Mouse (Mus musculus): ENCODE measurements around the gene Rin2.

Gene Rin2

GRCm38 (mm10) chr2:145788562-145789346 is 113.7 kb downstream of the Rin2 start:
- DNase-seq (ENCODE audit: low spot score), result no peak

GRCm38 (mm10) chr2:145793702-145794101 is 118.7 kb downstream of the Rin2 start:
- DNase-seq (ENCODE audit: low spot score), result no peak

- DNase-seq (ENCODE audit: low spot score), result peak; percentile 55
These were observed 119.4 kb downstream of the Rin2 start for GRCm38 (mm10) chr2:145794318-145794954.

GRCm38 (mm10) chr2:145797851-145798250 is 122.8 kb downstream of the Rin2 start:
- no peak for DNase-seq (ENCODE audit: low spot score)

- DNase-seq (ENCODE audit: low spot score), result no peak
These were observed 123.9 kb downstream of the Rin2 start for GRCm38 (mm10) chr2:145798954-145799353.

- no peak for DNase-seq (ENCODE audit: low spot score)
These were observed 126.5 kb downstream of the Rin2 start for GRCm38 (mm10) chr2:145801322-145802052.

GRCm38 (mm10) chr2:145802626-145803025 is 127.6 kb downstream of the Rin2 start:
- no peak for DNase-seq (ENCODE audit: low spot score)

GRCm38 (mm10) chr2:145803822-145804342 is 128.9 kb downstream of the Rin2 start:
- no peak for DNase-seq (ENCODE audit: low spot score)

- no peak for DNase-seq (ENCODE audit: low spot score)
These were observed 129.5 kb downstream of the Rin2 start for GRCm38 (mm10) chr2:145804524-145804923.

GRCm38 (mm10) chr2:145807276-145807675 is 132.3 kb downstream of the Rin2 start:
- DNase-seq (ENCODE audit: low spot score), result no peak

GRCm38 (mm10) chr2:145808251-145808650 is 133.2 kb downstream of the Rin2 start:
- no peak for DNase-seq (ENCODE audit: low spot score)

GRCm38 (mm10) chr2:145808667-145809066 is 133.7 kb downstream of the Rin2 start:
- no peak for DNase-seq (ENCODE audit: low spot score)

- DNase-seq (ENCODE audit: low spot score), result no peak
These were observed 135.7 kb downstream of the Rin2 start for GRCm38 (mm10) chr2:145810676-145811075.

- DNase-seq (ENCODE audit: low spot score), result no peak
These were observed 137.8 kb downstream of the Rin2 start for GRCm38 (mm10) chr2:145812818-145813217.

- no peak for DNase-seq (ENCODE audit: low spot score)
These were observed 142.2 kb downstream of the Rin2 start for GRCm38 (mm10) chr2:145817195-145817594.

GRCm38 (mm10) chr2:145822013-145822782 is 147.2 kb downstream of the Rin2 start:
- DNase-seq (ENCODE audit: low spot score), result peak; percentile 21

GRCm38 (mm10) chr2:145822783-145823729 is 148.0 kb downstream of the Rin2 start:
- no peak for DNase-seq (ENCODE audit: low spot score)

GRCm38 (mm10) chr2:145824749-145825148 is 149.7 kb downstream of the Rin2 start:
- no peak for DNase-seq (ENCODE audit: low spot score)

- DNase-seq (ENCODE audit: low spot score), result no peak
These were observed 150.2 kb downstream of the Rin2 start for GRCm38 (mm10) chr2:145825221-145825620.

GRCm38 (mm10) chr2:145827930-145828329 is 152.9 kb downstream of the Rin2 start:
- no peak for DNase-seq (ENCODE audit: low spot score)

GRCm38 (mm10) chr2:145828603-145829002 is 153.6 kb downstream of the Rin2 start:
- no peak for DNase-seq (ENCODE audit: low spot score)
